Mouse (Mus musculus): ENCODE data around the gene Efhc1.

DNA sequence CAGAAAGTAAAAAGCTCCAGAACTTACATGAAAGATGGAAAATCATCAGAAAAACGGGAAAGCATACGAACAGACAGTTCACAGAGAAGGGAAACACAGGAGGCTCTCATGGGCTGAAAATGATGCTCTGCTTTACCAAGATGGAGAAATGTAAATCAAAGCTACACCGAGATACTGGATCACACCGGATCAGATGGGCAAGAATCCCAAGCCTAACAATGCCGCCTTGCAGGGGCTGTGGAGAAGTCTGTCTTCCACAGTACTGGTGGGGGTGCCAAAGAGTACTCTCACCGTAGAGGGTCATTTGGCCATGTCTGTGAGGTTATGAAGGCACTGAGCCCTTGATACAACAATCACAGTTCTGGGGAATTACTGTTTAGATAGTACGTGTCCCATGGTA lies 75.1 kb downstream of the Efhc1 start:
- no peak for TF ChIP-seq CTCF (IDR thresholded peaks at IDR 0.05; ENCODE audit: insufficient read depth, low read depth, low read length)
- no peak for TF ChIP-seq POLR2A (IDR thresholded peaks at IDR 0.05; ENCODE audit: insufficient read depth, low read depth, low read length)
